Mouse (Mus musculus) megakaryocyte progenitor cell, adult 5-6 weeks (primary cell): ENCODE measurements around the gene C2cd4c. TPM values are rescaled to one million over a fixed set of nuclear protein-coding genes. Genes with fewer than 3 reads are reported as not detected.

Experiments used
- ATAC-seq: replicated peaks from 2 replicates; pipeline ENCODE4 v1.8.0; 2016; ENCODE audit warnings: mild to moderate bottlenecking, moderate TSS enrichment, inconsistent platforms; ENCODE audit not compliant: poor library complexity
- total RNA-seq, 2 experiments: library from RNA; stranded (forward) in 1 of 2; stranded (reverse) in 1 of 2; fragments of 157-497, 149-512 nt in 1 of 2; fragments of 200-1000 nt in 1 of 2; gene quantifications; 2 replicates each; pipeline versions ENCODE4 v1.2.3 to v1.2.4; 2015 to 2017

C2cd4c gene
- total RNA-seq (2015) (not detected in 2 replicates), total RNA-seq (2017) (not detected in 2 replicates)

DNA sequence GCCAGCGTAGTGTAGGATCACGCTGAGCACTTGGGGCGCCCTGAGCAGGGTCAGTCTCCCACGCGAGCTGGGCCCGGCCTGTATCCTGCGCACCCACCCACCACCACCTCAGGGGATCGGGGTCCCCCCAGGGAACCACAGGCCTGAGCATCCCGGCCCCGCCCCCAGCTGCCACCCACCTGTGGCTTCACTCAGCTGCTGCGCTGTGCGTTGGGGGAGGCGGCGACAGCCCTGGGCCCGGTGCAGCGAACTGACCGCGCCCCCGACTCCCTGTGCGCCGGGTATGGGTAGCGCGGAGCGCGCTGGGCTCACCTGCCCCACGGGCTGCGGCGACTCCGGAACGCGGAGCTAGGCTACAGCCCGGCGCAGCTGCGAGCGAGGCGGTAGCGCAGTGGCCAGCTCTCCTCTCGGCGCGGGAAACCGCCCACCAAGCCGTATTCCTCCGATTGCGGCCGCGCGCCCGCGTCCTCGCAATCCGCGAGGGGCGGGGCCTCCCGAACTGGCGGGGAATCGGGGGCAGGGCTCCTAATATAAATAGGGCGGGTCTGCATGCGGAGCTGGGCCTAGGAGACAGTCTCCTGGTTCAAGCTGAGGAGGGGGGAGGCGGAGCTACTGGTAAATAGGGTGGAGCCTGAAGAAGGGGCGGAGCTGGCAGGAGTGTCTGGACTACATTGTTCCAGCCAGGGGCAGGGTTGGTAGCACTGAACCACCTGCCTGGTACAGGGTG is at the start of gene C2cd4c:
Gene C2cd4c (minus strand): TSS at position 448 of the 727 bp plus-strand sequence.
- peak; percentile 87 for ATAC-seq

DNA sequence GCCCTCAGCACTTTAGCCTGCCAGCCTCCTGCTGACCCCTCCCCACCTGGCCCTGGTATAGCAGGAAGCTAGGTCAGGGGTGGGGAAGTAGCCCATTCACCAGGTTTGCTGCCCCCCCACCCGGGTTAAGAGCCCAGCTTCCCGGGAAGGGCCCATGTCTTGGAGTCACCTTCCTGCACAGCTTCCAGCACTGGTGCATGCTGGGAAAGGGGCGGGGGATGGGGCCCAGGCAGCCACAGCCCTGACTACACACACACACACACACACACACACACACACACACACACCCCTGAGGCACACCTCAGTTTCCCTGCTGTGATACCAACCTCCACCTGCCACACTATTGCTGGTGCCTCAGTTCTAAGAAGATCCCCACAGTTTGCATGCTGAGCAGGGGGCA is 48.0 kb upstream of the C2cd4c start:
- no peak for ATAC-seq

DNA sequence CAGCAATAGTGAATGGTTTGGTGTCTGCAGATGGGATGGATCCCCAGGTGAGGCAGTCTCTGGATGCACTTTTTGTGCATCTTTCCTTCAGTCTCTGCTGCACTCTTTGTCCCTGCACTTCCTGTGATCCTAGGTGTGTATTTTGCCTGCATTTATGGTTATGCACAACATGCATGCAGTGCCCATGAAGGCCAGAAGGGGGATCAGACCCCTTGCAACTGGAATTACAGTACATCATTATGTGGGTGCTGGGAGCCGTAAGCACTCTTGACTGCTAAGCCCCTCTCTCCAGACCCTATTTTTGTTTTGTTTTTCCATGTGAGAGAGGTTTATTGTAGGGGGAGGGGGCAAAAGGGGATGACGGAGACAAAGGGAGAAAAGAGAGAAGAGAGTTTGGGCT is 46.5 kb upstream of the C2cd4c start:
- peak; percentile 55 for ATAC-seq

DNA sequence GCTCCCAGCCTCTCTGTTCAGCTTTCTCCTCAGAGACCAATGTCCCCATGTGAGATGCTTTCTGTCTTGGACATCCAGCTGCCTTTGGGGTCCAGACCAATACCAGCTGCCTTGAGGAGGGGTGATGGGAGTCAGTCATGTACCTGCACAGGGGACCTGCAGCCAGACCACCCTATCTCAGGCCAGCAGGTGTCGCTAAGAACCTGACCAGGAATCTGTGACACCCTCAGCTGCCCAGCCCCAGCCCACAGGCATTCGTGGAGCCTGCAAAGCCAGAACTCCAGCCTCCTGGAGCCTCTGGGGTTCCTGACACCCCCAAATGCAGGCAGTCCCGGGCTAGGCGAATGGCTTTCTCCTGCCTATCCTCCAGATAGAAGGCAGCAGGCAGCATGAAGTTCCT is 45.0 kb upstream of the C2cd4c start:
- peak; percentile 70 for ATAC-seq

DNA sequence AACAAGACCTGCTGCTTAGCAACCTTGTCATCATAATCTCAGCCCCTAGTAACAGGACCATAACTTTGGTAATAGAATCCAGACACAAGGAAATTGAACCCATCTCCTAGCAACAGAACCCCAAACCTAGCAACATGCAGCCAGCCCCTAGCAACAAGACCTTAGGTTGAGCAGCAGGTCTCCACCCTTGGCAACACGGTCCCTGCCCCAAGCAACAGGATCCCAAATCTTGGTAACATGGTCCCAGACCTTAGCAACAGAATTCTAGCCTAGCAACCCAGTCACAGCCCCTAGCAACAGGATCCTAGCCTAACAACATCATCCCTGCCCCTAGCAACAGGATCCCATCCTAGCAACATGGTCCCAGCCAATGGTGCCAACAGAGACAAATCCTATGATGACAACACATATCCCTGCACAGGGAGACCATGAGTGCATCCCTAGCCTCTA is 41.1 kb upstream of the C2cd4c start:
- no peak for ATAC-seq

DNA sequence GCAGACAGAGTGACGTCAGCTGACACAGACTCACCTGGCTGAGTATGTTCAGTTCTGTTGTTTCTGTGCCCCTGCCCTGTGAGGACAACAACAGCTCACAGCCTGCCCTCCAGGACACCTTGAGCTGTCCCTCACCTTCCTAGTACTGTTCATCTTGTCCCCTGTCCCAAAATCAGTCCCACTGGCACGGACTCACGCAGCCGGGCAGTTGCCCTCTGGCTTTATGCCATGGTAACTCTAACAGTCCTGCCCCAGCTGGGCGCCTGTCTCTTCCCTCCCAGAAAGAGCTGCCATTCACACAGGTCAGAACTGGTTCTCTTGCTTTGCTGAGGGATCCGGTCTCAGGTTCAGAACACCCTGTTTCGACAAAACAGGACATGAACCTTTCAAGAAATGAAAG is 39.0 kb upstream of the C2cd4c start:
- ATAC-seq, result no peak

DNA sequence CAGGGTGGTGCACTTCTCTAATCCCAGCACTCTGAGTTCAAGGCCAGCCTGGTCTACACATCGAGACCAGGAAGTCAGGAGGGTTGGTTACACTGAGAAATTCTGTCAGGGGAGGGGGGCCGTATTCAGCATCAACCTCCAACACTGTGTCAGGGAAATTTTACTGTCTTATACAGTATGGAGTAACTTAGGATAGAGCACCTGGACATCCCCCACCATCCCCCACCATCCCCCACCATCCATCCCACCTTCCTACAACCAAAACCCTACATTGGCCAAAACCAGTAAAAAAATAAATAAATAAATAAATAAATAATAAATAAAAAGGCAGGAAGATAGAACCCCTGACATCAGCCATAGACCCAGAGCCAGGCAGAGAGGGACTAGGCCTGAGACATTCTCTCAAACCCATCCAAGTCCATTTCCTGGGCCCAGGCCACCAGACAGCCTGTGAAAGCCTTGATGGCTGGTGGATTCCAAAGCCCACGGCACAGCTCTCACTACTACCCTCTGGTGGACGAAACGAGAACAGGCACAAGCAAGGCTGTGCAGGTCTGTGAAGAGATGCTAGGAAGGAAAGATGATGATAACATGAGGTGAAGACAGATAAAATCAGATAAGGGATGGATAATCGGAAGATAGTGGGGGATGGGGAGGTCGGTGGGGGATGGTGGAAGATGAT is 35.4 kb upstream of the C2cd4c start:
- peak; percentile 97 for ATAC-seq

DNA sequence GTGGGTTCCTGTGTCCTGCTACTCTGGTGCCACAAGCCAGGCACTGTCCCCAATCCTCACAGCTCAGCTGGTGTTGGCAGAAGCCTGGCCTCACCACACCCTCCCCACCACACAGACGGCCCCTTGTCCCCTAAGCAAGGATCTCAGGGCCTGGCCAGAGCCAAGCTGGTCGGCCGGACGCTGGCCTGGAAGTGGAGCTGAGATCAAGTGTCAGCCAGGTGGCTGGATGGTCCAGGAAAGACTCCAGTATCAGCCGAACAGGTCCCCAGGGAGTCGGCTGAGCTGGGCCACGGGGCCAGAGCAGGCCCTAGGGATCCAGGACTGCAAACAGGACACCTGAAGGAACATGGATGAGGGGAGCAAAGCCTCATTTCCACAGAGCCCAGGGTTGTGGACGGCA is 31.9 kb upstream of the C2cd4c start, which contains the start of gene Odf3l2:
Gene Odf3l2 (minus strand): TSS at position 28 of the 400 bp plus-strand sequence.
- ATAC-seq, result no peak

DNA sequence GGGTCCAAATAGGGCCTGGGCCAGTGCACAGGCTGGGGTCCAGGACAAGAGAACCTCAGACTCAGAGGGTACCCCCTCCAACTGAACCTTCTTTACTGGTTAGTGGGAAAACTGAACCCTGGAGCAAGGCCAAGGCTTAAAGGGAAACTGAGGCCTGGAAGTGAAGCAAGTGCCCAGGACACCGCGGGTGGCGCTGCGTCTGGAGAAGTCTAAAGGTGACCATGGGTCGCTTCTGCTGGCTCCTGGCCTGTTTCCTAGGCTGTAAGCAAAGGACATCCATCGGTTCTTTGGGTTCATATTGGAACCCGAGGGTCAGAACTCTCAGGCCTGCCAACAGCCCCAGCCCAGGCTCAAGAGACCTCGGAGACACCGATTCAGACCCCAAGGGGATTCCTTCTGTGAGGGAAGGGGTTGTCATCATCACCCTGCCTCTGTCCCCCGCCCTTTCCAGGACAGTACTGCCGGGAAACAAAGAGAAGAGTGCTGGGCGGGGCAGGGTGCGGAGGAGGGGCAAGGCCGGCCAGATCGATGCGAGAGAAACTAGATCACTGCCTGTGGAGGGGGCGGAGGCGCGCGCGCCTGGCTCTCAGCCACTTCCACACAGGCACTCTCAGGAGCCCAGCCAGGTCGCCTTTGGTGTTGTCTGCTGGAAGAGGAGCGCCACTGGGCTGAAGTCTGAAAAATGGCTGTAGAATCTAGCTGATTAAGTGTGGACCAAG is 24.8 kb upstream of the C2cd4c start:
- ATAC-seq, result no peak

DNA sequence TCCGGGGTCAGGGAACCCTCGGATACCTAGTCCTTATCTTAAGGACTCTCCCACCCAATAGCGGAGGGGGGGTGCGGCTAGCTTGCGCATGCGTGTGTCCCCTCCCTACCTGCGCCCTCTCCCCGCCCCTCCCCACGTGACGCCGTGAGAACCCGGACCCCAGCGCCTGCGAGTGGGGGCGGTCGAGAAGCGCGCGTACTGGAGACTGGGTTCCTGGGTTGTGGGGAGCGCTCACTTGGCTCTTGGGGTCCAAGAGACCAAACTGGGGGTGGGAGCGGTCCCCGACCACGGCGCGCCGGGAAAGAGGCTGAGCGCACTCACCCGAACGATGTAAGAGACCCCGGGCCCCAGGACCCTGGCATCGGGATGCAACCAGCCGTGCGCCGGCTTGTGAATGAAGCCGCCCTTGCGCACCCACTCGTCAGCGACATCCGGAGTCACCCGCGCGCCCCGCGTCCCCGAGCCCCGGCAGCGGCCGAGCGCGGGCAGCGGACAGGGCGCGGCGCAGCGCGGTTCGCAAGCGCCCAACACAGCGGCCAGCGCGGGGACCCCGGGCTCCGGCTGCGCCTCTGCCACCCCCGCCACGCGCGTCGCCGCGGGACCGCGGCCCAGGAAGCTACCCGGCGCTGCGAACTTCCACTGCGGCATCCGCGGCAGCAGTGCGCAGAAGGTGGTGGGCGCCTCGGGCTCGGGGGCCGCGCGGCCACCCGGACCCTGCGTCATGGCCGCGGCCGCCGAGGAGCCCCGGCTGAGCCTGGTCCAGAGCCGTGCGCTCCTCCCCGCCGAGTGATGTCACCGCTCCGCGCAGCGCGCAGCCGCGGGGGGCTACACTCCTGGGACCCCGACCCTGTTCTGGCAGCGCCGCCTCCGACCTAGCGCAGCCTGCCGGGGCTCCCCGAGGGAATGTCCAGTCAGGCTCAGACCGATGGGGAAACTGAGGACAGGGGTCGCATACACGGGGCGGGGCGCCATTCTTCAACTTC is 23.6 kb upstream of the C2cd4c start, which contains the start of gene Shc2:
Gene Shc2 (minus strand): TSS at position 791 of the 983 bp plus-strand sequence.
- 0 out of 2 replicates have a peak, but pooled peaks have one; percentile 6 for ATAC-seq

DNA sequence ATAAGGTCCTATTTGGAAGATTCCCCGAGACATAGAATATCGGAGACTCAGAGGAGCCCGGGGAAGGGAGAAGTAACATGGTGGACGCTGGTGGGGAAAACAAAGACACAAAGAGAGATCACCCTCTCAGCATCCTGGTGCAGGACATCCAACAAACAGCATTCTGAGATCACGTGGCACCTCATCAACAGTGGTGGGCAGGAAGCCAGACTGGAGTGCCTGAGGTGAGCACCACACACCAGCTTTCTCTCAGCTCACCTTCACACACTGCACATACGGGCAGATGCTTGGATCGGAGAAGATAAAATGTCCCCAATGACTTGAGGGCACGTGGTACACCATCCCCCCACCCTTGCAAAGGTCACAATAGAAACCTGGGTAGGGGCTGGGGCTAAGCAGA is 22.5 kb upstream of the C2cd4c start:
- no peak for ATAC-seq

DNA sequence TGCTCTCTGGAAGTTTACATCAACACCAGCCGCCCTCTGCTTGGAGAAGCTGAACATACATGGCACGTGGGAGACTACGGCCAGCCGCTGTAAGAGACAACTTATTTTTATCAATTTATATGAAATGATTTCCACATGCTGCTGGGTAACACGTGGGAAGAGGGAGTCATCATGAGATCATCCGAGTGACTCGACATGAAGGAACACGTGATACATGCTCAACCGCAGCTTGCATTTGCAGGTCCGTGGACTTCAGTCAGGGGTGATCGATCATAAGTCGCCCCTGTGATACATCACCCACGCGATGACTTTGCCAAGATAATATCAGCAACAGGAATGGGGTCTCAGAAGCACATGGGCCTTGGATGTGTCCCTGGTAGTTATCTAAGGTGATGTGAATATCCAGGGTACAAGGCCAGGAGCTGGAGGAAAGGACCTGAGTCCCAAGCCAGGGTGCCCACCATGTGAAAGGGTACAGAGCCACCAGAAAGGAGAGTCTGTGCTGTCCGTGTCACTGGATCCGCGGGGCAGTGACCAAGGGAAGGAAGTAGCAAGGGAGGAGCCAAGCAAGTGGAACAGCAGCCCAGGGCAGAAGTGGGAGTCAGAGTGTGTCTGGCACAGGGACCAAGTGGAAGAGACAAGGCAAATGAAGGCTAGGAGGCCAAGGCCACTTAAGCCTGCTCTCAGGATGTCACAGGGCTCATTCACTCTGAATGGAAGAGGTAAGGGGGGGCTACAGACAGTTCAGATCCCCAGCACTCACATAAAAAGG is 19.4 kb upstream of the C2cd4c start:
- ATAC-seq, result no peak

DNA sequence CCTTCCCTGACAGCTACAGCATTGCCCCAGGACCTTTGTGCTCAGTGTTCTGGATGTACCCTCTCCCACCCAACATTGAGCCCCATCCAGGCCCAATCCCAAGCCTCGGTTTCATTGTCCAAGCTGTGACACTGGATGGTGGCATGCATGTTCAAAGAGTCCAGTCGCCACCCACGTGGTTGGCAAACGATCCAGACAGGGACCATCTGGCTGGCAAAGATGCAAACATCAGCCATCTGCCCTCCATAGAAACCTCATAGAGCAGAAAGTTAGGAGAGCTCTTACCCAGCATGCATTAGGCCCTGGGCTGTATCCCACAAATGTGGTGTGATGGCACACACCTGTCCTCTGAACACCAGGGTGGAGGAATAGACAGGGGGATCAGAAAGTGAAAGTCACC is 17.6 kb upstream of the C2cd4c start:
- ATAC-seq, result no peak

DNA sequence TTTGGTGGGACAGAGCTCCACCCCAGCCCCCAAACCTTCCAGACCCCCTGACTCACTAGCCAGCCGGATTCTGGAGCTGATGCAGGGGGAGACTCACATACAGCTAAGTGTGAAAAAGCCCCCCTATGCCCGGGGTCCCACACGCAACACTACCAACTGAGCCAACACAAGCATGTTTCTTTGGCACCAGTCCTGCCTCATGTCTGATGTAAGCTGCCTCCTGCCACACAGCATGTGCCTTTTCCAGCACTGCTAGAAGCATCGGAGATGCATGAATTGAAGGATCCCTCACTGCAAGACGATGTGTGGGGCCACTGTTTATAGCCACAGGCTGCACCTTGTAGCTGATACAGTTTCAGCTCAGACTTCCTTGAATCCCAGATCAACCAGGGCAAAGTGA is 14.6 kb upstream of the C2cd4c start:
- no peak for ATAC-seq

DNA sequence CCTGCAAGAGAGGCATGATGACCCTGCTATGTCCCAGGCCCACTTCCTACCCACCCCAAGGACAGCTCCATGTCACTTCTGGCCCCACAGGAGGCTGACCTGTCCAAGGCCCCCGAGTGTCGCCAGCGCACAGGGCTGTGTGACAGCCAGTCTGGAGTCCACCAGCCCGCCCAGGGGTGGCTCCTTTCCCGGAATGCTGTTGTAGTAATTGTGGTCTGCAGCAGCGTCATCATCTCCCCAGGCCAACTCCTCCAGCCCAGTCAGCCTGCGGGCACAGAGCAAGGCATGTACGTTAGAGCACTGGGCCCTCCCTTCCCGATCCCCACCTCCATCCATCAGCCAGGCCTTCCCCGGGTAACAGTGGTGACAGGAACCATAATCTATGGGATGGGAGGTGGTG is 12.3 kb upstream of the C2cd4c start:
- ATAC-seq, result no peak

DNA sequence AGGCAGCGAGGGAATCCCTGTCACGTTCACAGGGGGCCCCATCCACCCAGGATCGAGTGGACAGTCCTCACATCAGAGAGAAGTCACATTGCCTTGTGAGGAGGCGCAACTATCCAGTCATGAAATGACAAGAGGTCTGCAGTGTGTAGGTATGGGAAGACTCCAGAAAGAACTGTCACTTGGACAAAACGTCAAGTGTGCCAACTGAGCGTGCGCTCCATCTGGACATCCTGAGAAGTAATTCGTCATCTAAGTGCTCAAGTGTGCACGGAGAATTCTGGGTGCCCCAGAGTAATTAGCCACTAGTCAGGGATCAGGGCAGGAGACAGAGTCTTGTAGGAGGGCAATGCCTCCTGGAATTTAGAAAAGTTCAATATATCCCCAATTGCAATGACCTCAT is 11.6 kb upstream of the C2cd4c start:
- no peak for ATAC-seq

DNA sequence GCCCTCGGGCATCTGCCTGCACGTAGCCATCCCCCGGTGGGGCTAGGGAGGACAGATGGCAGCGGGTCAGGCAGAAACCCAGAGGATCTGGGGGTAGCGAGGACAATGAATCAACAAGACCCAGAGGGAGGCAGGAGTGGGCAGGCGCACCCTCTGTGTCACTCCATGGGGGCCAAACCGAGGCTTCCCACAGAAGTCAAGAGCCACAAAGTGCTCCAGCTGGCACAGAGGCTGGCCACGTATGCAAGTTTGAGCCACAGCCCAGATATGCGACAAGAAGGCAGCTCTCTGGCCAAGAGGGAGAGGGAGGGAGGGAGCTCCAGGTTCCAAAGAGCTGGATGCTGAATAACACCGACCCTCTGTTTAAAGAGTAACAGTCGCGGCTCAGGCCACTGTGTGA is 10.1 kb upstream of the C2cd4c start:
- ATAC-seq, result no peak

DNA sequence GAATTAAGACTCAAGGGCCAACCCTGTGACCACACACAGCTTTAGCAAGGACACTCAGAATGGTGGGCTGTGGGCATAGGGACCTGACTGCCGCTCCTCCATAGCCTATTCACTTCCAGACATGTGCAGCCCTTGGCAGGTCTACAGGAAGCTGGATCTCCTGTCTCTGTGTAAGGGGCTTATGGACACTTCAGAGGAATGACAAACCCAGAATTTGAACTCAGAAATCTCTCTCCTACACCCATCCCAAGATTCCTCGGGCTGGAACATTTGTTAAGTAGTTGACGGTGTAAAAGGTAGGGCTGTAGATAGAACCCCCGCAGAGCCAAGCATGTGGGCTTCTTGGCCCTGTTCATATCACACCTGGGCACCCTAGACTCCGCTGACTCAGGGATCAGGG is 2.6 kb upstream of the C2cd4c start:
- ATAC-seq, result no peak

DNA sequence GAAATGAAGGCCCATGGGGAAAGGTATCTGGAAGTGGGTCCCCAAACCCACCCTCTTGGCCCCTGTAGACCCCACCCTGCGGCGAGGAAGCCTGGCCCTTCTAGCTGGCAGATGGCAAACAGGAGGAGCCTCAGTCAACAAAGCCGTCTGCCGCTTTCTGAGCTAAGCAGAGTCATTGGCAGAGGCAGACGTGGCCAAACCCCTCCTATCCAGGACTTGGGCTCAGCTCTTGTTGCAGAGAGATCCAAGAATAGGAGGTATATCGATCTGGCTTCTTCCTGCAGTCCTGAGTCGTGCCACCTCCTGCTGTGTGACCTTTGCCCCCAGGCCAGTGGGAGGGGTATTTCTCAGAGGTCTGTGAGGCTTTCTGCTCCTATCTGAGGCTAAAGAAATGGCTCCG is 2.0 kb upstream of the C2cd4c start:
- no peak for ATAC-seq

DNA sequence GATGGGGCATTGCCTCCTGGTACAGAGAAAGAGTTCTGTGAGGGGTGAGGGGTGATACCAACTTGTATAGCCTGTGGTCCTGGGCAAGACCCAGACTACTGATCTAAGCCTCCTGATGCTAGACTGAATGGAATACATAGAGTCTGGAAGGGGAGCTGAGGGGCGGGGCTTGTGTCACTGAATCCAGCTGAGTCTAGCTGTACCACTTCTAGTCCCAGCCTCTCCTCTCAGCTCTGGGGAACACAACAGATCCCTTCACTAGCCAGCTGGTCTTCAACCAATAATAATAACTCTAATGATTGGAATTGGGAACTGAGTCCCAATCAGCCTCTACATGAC is 449 bp upstream of the C2cd4c start:
- 0 out of 2 replicates have a peak, but pooled peaks have one; percentile 9 for ATAC-seq
